Mouse (Mus musculus) liver, postnatal 0 days (tissue): ENCODE data around the gene Gpr155.

Experiments
- CTCF ChIP-seq: sonication (generic); IDR thresholded peaks from 2 replicates; pipeline ENCODE4 v1.5.1; 2016; ENCODE audit warnings: antibody characterized with exemption, low read depth
- EP300 ChIP-seq: IDR thresholded peaks from 2 replicates; pipeline ENCODE4 v1.6.1; 2016; ENCODE audit warnings: antibody characterized with exemption, low read depth, mild to moderate bottlenecking

- TF ChIP-seq CTCF: no peak
- no peak for TF ChIP-seq EP300
These were observed 1.2 kb downstream of the Gpr155 start for GRCm38 (mm10) chr2:73385172-73385571.
